Mouse (Mus musculus) bone marrow, adult 2 months (tissue): ENCODE results near the gene C1qc. TPM values are rescaled to one million over a fixed set of nuclear protein-coding genes. Genes with fewer than 3 reads are reported as not detected.

Source experiments
- H3K27ac ChIP-seq: fragments of 200-500 bp; 2 replicates; pipeline ENCODE4 v1.5.1; 2012; ENCODE audit warnings: low read depth, mild to moderate bottlenecking, control low read depth, inconsistent platforms, low read length; ENCODE audit not compliant: control insufficient read depth, poor library complexity, insufficient read depth
- H3K4me1 ChIP-seq: fragments of 200-500 bp; 2 replicates; pipeline ENCODE4 v1.6.1; 2011; ENCODE audit warnings: low read length; ENCODE audit not compliant: control insufficient read depth, insufficient read depth
- H3K4me3 ChIP-seq: fragments of 200-500 bp; replicated peaks from 2 replicates; pipeline ENCODE3; 2011; ENCODE audit warnings: mild to moderate bottlenecking, low read depth, low read length, control low read depth; ENCODE audit not compliant: control insufficient read depth
- CTCF ChIP-seq: fragments of 200-500 bp; IDR thresholded peaks from 2 replicates; pipeline ENCODE4 v1.5.1; 2011; ENCODE audit warnings: low read length, control low read depth; ENCODE audit not compliant: control insufficient read depth, insufficient read depth
- POLR2A ChIP-seq: fragments of 200-500 bp; IDR thresholded peaks from 2 replicates; pipeline ENCODE4 v1.6.1; 2011; ENCODE audit warnings: low read depth, mild to moderate bottlenecking, control low read depth, low read length, borderline replicate concordance; ENCODE audit not compliant: control insufficient read depth
- WGBS: fragments of 180-500 bp; shearing (Covaris S2); methylation state at CpG from one replicate; pipeline ENCODE4 v1.1.7; 2018; 5-methylcytosine and 5-hydroxymethylcytosine counted together
- polyA plus RNA-seq: library from polyadenylated mRNA; stranded (reverse); fragments of >200 nt; gene quantifications from 2 replicates; pipeline ENCODE4 v1.2.4, GENCODE M21; 2011; ENCODE audit warnings: low replicate concordance; ENCODE audit not compliant: missing spikeins, insufficient read depth, insufficient read length

C1qc gene
- polyA plus RNA-seq, 1 experiment: 70.3 TPM

DNA sequence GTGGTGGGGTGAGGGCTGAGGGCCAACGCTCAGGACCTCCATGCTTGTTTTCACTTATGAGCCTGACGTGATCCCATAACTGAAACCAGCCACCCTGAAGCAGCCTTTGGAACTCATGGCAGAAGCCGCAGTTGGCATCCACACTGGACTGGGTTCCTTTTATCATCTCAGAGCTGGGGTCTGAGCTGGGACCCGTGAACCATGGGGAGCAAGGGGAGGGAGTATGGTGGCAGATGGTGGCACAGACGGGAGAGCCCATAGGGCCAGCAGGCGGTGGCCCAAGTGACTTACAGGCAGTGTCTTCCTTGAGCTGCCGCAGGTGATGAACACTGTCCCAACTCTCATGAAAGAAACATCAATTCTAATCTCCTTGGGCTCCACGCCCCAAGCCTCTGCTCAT, 26.0 kb upstream of the C1qc start:
- Histone ChIP-seq H3K4me3 (no peak overlapping the region), H3K27ac (no peak overlapping the region), H3K4me1 (no peaks in the 10 kb centered on the region)
- WGBS: 79% methylated on average over 8 of the region's 8 CpGs
- TF ChIP-seq POLR2A: no peak
- no peak for TF ChIP-seq CTCF

DNA sequence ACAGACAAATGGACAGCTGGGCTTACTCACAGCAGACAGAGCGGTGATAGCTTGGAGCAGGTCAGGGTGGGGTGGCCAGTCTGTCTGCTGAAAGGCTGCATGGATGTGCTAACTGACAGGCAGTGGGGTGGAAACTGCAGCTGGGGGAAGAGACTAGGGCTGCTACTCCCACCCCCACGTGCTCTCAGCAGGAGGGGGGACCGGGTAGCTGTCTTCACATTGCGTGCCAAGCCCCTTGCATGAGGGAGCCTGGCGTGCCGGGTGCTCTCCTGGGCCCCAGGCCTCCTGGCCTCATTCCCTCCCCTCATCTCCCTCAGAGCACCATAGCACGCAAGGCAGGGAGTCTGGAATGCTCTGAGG, 24.3 kb upstream of the C1qc start:
- no peak overlapping the region for H3K4me3 ChIP-seq
- no peaks in the 10 kb centered on the region for H3K4me1 ChIP-seq
- TF ChIP-seq CTCF (no peak), POLR2A (no peak)
- 53% methylated on average over 7 of the region's 7 CpGs for WGBS
- no peak overlapping the region for H3K27ac ChIP-seq

DNA sequence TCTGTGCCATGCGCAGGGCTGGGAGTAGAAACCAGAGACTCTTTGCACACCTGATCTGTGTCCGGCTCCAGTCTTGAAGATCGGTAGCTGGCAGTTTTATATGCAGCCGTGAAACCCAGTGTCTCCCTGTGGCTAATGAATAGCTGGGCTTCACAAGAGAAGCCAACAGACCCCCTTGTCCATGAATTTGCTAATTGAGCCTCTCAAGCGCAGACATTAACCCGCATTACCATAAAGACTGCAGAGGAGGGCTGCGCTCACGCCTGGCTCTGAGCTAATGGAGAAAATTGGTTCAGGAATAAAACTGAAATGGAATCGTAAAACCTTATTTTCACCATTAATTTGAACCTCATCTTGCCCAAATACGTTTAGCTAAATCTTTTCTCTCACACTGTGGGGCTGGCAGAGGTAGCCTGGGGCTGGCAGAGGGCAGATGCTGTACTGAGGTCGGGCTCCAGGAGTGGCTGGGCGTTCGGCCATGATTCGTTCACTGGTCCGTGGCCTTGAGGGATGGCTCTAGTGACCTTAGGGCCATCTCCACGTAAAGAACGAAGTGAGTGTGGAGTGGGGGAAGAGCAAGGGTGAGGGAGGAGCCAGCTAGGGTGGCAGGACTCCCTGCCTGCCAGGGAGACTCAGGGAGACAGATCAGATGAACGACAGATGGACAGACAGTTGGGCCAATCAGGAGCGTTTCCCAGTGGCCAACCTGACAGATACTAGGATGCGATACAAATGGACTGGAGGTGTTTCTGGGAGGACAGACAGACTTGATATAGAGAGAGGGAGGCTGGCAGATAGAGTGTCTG, 23.7 kb upstream of the C1qc start:
- TF ChIP-seq CTCF (no peak), POLR2A (no peak)
- WGBS: 71% methylated on average over 20 of the region's 20 CpGs

DNA sequence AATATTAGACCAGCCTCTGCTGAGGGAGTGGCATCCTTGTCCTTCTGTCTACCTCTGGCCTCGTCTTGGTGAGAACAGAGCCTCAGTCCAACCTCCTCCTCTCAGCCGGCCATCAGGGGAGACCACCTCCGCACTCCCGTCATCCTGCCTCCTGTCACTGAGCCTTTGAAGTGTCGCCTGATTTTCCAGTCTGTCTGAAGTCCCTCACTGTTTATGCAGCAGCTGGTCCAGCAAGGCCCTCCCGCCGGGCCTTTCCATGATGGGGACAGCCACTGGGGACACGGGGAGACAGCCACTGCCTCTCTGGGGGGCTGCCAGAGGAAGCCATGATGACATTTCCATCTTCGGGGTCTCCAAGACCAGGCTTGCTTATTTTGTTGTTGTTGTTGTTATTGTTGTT, 20.0 kb upstream of the C1qc start:
- H3K27ac ChIP-seq: no peak overlapping the region
- no peaks in the 10 kb centered on the region; the same call in 1 of the 2 replicates for H3K4me1 ChIP-seq
- TF ChIP-seq POLR2A: no peak
- TF ChIP-seq CTCF: no peak
- H3K4me3 ChIP-seq: no peak overlapping the region
- 18% methylated on average over 9 of the region's 9 CpGs for WGBS

More for the DNA sequence above, 23.7 kb upstream of the C1qc start:
- Histone ChIP-seq H3K4me3 (no peak overlapping the region), H3K4me1 (no peaks in the 10 kb centered on the region), H3K27ac (no peak overlapping the region)

DNA sequence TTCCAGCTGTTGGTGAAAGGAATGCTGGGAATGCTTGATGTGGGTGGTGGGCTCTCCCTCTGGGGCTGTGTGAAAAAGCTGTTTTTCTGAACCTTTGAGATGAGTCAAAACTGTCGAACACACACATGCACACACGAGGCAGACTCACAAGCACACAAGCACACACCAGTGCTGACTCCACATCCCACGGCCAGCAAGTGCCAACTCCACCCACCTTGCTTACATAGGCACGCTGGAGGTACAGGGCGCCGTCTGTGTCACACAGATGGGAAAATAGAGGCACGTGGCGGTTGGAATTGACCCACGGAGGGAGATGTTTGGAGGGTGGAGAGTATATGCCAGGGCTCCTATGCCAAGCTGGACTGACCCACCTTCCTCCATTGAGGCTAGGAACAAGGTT, 18.9 kb upstream of the C1qc start:
- 32% methylated on average over 9 of the region's 9 CpGs for WGBS
- no peak overlapping the region for H3K27ac ChIP-seq
- no peak overlapping the region for H3K4me3 ChIP-seq
- no peaks in the 10 kb centered on the region; the same call in 1 of the 2 replicates for H3K4me1 ChIP-seq
- no peak for TF ChIP-seq CTCF
- no peak for TF ChIP-seq POLR2A

DNA sequence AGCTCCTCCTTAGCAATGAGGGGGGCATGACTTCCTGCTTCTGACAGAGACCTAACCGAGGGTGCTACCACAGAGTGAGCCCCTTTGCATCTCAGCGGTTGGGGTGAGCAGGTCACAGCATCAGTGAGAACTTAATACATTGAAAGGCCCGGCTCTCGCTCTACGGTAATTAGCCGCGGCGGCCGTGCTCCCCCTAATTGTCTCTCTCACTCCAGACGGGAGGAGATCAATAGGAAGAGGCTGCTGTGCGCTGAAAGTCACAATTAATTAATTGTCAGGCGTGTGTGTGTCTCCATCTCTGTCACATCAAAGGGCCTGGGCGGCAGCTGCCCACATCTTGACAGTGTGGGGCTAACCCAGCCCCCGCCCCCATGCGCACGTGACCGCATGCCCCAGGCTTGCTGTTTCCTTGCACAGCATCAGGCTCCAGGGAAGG, 18.4 kb upstream of the C1qc start:
- WGBS: 7% methylated on average over 17 of the region's 17 CpGs
- Histone ChIP-seq H3K27ac (no peak overlapping the region), H3K4me1 (no peaks in the 10 kb centered on the region; the same call in 1 of the 2 replicates), H3K4me3 (no peak overlapping the region)
- TF ChIP-seq CTCF (no peak), POLR2A (no peak)

DNA sequence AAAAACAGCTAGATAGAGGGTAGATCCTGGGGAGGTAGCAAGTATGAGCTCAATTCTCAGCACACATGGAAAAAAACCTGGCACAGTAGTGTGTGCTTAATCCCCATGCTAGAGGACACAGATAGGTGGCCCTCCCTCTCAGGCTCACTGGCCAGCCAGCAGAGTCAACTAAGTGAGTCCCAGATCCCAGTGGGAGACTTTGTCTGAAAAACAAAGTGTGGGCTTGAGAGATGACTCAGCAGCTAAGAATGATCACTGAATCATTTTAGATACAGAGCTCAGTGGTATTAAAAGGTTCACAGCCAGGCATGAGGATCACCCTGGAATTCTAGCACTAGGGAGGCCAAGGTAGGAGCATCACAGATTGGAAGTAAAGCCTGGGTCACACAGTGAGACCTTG, 14.9 kb upstream of the C1qc start:
- Histone ChIP-seq H3K4me1 (no peaks in the 10 kb centered on the region; the same call in 1 of the 2 replicates), H3K4me3 (no peak overlapping the region), H3K27ac (no peak overlapping the region)
- TF ChIP-seq POLR2A: no peak
- TF ChIP-seq CTCF: no peak

DNA sequence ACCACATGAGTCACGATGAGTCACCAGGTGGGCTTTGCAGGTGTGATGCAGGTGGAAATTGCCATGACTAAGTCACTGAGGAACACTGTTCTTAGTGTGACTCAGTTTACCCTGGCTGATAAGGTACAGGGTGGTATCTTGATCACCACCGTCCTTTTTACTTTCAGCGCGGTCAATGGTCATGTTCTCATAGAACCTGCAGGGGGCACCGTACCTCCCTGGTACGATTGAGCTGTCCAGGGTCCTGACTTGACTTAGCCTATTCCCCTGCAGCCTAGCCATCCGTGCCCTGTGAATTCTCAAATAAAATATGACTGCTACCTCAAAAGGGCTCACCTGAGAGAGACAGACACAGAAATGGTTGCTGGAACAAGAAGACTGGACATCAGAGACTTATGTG, 14.2 kb upstream of the C1qc start:
- 12% methylated on average over 7 of the region's 7 CpGs for WGBS
- no peaks in the 10 kb centered on the region; the same call in 1 of the 2 replicates for H3K4me1 ChIP-seq

DNA sequence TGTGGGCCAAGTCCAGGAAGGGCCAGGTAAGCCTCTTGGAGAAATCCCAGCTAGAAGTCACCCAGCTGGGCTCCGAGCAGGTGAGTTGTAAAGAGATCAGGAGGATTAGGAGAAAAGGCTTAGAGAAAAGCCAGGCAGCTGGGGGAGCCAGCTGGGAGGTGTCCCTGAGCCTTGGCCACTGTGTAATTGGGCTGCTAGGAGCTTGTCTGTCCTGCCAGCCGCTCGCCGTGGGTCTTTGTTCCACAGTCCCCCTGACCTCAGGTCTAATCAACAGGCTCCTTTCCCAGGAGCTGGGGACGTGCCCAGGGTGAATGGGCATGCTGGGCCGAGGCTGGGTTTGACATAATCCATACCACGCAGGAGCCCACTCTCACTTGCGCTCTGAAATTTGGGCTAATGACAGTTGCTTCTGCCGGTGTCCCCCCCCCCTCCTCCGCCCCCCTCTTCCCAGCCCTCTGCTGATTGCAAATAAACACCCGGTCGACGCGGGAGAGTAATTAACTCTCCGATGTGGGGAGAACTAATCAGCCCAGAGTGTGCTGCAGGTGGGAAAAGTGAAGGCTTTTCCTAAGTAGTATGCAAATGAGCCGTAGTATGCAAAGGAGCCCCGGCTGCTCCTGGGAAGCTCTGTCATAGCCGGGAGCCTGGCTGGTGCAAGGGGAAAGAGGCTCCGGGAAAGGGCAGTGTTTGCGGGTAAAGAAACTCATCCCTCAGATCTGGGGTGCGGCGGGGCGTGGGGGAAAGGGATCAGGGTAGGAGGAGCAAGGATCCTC, 12.1 kb upstream of the C1qc start:
- no peaks in the 10 kb centered on the region for H3K4me1 ChIP-seq
- H3K4me3 ChIP-seq: no peak overlapping the region
- 5% methylated on average over 23 of the region's 23 CpGs for WGBS
- no peak for TF ChIP-seq CTCF
- no peak for TF ChIP-seq POLR2A
- H3K27ac ChIP-seq: no peak overlapping the region

More for the DNA sequence above, 14.2 kb upstream of the C1qc start:
- no peak for TF ChIP-seq POLR2A
- TF ChIP-seq CTCF: peak; percentile 69; the same call in 1 of the 2 replicates
- Histone ChIP-seq H3K27ac (no peak overlapping the region), H3K4me3 (no peak overlapping the region)
